Mouse (Mus musculus): ENCODE measurements around the gene Ssr3. TPM values are rescaled to one million over a fixed set of nuclear protein-coding genes. Genes with fewer than 3 reads are reported as not detected.
A peak's percentile ranks its signal among the peaks of the same experiment; 100 is the strongest.
"Not testable (repeated sequence)": the region's sequence is repeated elsewhere in the genome, so short reads cannot be mapped to it uniquely, and the experiment has no call there.

The Ssr3 gene
- polyA plus RNA-seq, 1 experiment from 2014 or later: 475 TPM

GRCm38 (mm10) chr3:65405781-65406180 is 13.4 kb upstream of the Ssr3 start:
- DNase-seq (ENCODE audit: low read depth, low spot score) (no peak), ATAC-seq (no peak)
- in situ Hi-C loops (cut with MboI; ENCODE audit: low pct_unique_long_range_greater_than_20kb): no loop called here
- ChIA-PET CTCF (interaction anchor here (0.9 to 2.2 kb wide), 2 partner anchors 11 to 524 kb away, joined by 3 to 7 read pairs; no protein-coding TSS in a partner anchor), POLR2A (no interaction called here)
- peaks cover 21% of the 10 kb centered on the region for H3K27me3 ChIP-seq
- no peak for TF ChIP-seq CTCF (IDR thresholded peaks at IDR 0.05)

GRCm38 (mm10) chr3:65397566-65397965 is 5.1 kb upstream of the Ssr3 start:
- peaks cover 23% of the 10 kb centered on the region for H3K27me3 ChIP-seq
- DNase-seq (ENCODE audit: low read depth, low spot score): no peak
- POLR2A ChIA-PET: no interaction called here
- CTCF ChIA-PET: interaction anchor here (1.4 kb wide), 1 partner anchor 21 kb away, joined by 3 read pairs; no protein-coding TSS in a partner anchor
- ATAC-seq: no peak
- in situ Hi-C loops (cut with MboI; ENCODE audit: low pct_unique_long_range_greater_than_20kb): no loop called here
- TF ChIP-seq CTCF (IDR thresholded peaks at IDR 0.05): no peak

- TF ChIP-seq CTCF (IDR thresholded peaks at IDR 0.05): no peak
- no peak for DNase-seq (ENCODE audit: low read depth, low spot score)
- in situ Hi-C loops (cut with MboI; ENCODE audit: low pct_unique_long_range_greater_than_20kb): no loop called here
- ChIA-PET POLR2A (no interaction called here), CTCF (interaction anchor here (1.4 kb wide), 1 partner anchor 21 kb away, joined by 3 read pairs; no protein-coding TSS in a partner anchor)
- ATAC-seq: no peak
- H3K27me3 ChIP-seq: peaks cover 17% of the 10 kb centered on the region
Measured at GRCm38 (mm10) chr3:65396835-65397504, 4.5 kb upstream of the Ssr3 start.

- ATAC-seq; POLR2A ChIA-PET; in situ Hi-C loops (cut with MboI; ENCODE audit: low pct_unique_long_range_greater_than_20kb); DNase-seq (ENCODE audit: low read depth, low spot score); CTCF ChIA-PET: not testable (repeated sequence)
- peaks cover 14% of the 10 kb centered on the region for H3K27me3 ChIP-seq
Measured at GRCm38 (mm10) chr3:65395111-65395510, 2.7 kb upstream of the Ssr3 start.

GRCm38 (mm10) chr3:65391784-65392420 is 521 bp downstream of the Ssr3 start:
- H3K27me3 ChIP-seq: no peaks in the 10 kb centered on the region
- CTCF ChIA-PET: interaction anchor here (1.1 to 1.5 kb wide), 2 partner anchors 11 to 13 kb away, joined by 3 to 5 read pairs; no protein-coding TSS in a partner anchor
- ATAC-seq (peak; percentile 56), DNase-seq (ENCODE audit: low read depth, low spot score) (peak; percentile 24)
- no peak for TF ChIP-seq CTCF (IDR thresholded peaks at IDR 0.05)
- in situ Hi-C loops (cut with MboI; ENCODE audit: low pct_unique_long_range_greater_than_20kb): no loop called here
- POLR2A ChIA-PET: interaction anchor here (0.6 to 2.4 kb wide), 5 partner anchors 10 to 267 kb away, joined by 3 to 5 read pairs (median 3); partner anchors contain the start of gene Tiparp

- no peak for DNase-seq (ENCODE audit: low read depth, low spot score)
- CTCF ChIA-PET: no interaction called here
Measured at GRCm38 (mm10) chr3:65391222-65391783, 1.1 kb downstream of the Ssr3 start.

GRCm38 (mm10) chr3:65385771-65386170 is 6.7 kb downstream of the Ssr3 start:
- in situ Hi-C loops (cut with MboI; ENCODE audit: low pct_unique_long_range_greater_than_20kb): loop anchor here (5.0 to 10.0 kb wide), 5 partner anchors 142 to 609 kb away; partner anchors contain the start of gene Tiparp
- H3K27me3 ChIP-seq: no peaks in the 10 kb centered on the region
- ChIA-PET CTCF (interaction anchor here (1.4 to 5.3 kb wide), 4 partner anchors 11 to 544 kb away, joined by 3 to 18 read pairs (median 12); no protein-coding TSS in a partner anchor), POLR2A (interaction anchor here (0.6 to 1.1 kb wide), 2 partner anchors 143 to 334 kb away, joined by 3 read pairs; partner anchors contain the start of gene Tiparp)
- DNase-seq (ENCODE audit: low read depth, low spot score): peak; percentile 30
- ATAC-seq: peak; percentile 91
- TF ChIP-seq CTCF (IDR thresholded peaks at IDR 0.05): no peak

More at GRCm38 (mm10) chr3:65391222-65391783, 1.1 kb downstream of the Ssr3 start:
- POLR2A ChIA-PET: interaction anchor here (0.8 to 2.4 kb wide), 3 partner anchors 16 to 267 kb away, joined by 3 to 5 read pairs (median 3); partner anchors contain the start of gene Tiparp
- TF ChIP-seq CTCF (IDR thresholded peaks at IDR 0.05): no peak
- H3K27me3 ChIP-seq: no peaks in the 10 kb centered on the region
- ATAC-seq: no peak
- in situ Hi-C loops (cut with MboI; ENCODE audit: low pct_unique_long_range_greater_than_20kb): no loop called here

GRCm38 (mm10) chr3:65384431-65384830 is 8.0 kb downstream of the Ssr3 start:
- ChIA-PET CTCF (interaction anchor here (1.2 to 5.3 kb wide), 5 partner anchors 10 to 545 kb away, joined by 3 to 18 read pairs (median 5); no protein-coding TSS in a partner anchor), POLR2A (interaction anchor here (0.5 to 1.1 kb wide), 3 partner anchors 56 to 541 kb away, joined by 3 to 5 read pairs (median 3); partner anchors contain the start of gene Tiparp)
- in situ Hi-C loops (cut with MboI; ENCODE audit: low pct_unique_long_range_greater_than_20kb): loop anchor here (10.0 kb wide), 2 partner anchors 250 to 610 kb away; no protein-coding TSS in a partner anchor
- TF ChIP-seq CTCF (IDR thresholded peaks at IDR 0.05): no peak
- DNase-seq (ENCODE audit: low read depth, low spot score) (no peak), ATAC-seq (no peak)
- no peaks in the 10 kb centered on the region for H3K27me3 ChIP-seq

- ATAC-seq (no peak), DNase-seq (ENCODE audit: low read depth, low spot score) (no peak)
- TF ChIP-seq CTCF (IDR thresholded peaks at IDR 0.05): no peak
- H3K27me3 ChIP-seq: no peaks in the 10 kb centered on the region
- CTCF ChIA-PET: interaction anchor here (0.7 to 2.3 kb wide), 9 partner anchors 11 to 490 kb away, joined by 3 to 8 read pairs (median 3); partner anchors contain the start of gene Ssr3
- POLR2A ChIA-PET: interaction anchor here (0.7 kb wide), 1 partner anchor 11 kb away, joined by 3 read pairs; the partner anchor contains the start of gene Ssr3
- in situ Hi-C loops (cut with MboI; ENCODE audit: low pct_unique_long_range_greater_than_20kb): loop anchor here (10.0 kb wide), 2 partner anchors 254 to 614 kb away; no protein-coding TSS in a partner anchor
Measured at GRCm38 (mm10) chr3:65381094-65381493, 11.3 kb downstream of the Ssr3 start.

Measured in Patski (cell line).